Mouse (Mus musculus) bone marrow macrophage, adult 2 months (primary cell): ENCODE measurements at regions not wholly inside any gene's neighbourhood (a gene's known extent, or its start where the extent isn't known, plus 50 kb on each side); places are given as distances from the start of the nearest gene placed in this dataset.

ENCODE experiments used
- CTCF ChIP-seq: IDR thresholded peaks from 2 replicates; pipeline ENCODE4 v1.5.1; 2012; ENCODE audit warnings: low read depth, mild to moderate bottlenecking, low read length, moderate library complexity
- POLR2A ChIP-seq: IDR thresholded peaks from 2 replicates; pipeline ENCODE4 v1.6.1; 2012; ENCODE audit warnings: mild to moderate bottlenecking, low read depth, low read length, borderline replicate concordance

GRCm38 (mm10) chr13:37560800-37561199, 215.8 kb downstream of the Ly86 start:
- TF ChIP-seq POLR2A (no peak), CTCF (no peak)
